Mouse (Mus musculus): ENCODE data around the gene Rpl27.
"Not testable (repeated sequence)": the region's sequence is repeated elsewhere in the genome, so short reads cannot be mapped to it uniquely, and the experiment has no call there.

Gene Rpl27

DNA sequence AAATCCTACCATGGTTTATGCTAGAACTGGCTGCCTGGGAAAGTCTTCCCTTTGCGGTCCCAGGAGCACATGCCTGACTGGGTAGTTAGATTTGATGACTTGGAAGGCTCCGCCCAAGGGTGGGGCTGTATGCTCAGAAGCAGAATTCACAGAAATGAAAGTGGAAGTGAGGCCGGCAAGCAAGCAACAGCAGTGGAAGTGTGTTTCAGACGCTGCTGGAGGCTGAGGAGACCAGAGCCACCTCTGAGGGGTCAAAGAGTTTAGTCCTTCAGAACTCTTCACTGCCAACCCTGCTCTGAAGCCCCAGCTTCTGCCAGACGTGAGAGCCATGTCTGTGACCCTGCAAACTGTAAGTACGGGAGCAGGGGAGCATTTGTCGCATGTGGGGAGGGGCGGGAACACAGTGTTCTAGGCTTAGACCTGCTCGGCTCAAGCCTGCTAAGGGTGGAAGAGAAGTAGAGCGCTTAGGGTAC, 6.2 kb downstream of the Rpl27 start, which contains the start of gene Ifi35:
Gene Ifi35 (plus strand): TSS at position 134 of the 473 bp plus-strand sequence.
- peak; percentile 92 for DNase-seq (ENCODE audit: low spot score)

DNA sequence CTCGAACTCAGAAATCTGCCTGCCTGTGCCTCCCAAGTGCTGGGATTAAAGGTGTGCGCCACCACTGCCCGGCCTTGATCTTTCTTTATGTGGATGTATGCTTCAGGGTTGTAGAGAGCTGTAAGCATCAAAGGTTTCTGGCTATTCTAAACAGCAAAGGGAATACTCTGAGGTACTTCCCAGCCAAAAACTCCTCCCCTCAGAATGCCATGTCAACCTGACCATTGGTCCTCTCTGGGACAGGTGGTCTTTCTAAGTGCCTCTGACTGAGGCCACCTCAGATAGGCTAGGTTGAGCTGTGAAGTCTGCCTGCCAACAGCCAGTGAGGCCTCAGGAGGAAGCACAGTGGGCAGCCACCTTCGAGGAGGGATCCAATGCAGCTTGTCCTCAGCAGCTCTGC, 6.8 kb downstream of the Rpl27 start:
- no peak for DNase-seq (ENCODE audit: low spot score)

GRCm38 (mm10) chr11:101449596-101449995, 7.5 kb downstream of the Rpl27 start:
- DNase-seq (ENCODE audit: low spot score) = not testable (repeated sequence)

- no peak for DNase-seq (ENCODE audit: low spot score)
These were observed 8.3 kb downstream of the Rpl27 start for GRCm38 (mm10) chr11:101450394-101450793.

DNA sequence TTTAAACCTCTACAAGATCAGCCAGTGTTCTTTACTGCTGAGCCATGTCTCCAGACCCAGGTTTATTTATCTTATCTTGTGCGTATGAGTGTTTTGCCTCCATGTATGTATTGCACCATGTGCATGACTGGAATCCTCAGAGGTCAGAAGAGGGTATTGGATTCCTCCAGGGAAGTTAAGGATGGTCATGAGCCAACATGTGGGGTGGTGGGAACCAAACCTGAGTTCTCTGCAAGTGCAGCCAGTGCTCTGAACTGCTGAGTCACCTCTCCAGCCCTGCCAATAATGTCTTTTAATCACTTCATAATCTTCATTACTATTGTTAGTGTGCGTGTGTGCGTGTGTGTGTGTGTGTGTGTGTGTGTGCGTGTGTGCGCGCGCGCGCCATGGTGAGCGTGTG, 9.4 kb downstream of the Rpl27 start:
- DNase-seq (ENCODE audit: low spot score) = no peak

- DNase-seq (ENCODE audit: low spot score) = no peak
These were observed 10.1 kb downstream of the Rpl27 start for GRCm38 (mm10) chr11:101452093-101452774.

DNA sequence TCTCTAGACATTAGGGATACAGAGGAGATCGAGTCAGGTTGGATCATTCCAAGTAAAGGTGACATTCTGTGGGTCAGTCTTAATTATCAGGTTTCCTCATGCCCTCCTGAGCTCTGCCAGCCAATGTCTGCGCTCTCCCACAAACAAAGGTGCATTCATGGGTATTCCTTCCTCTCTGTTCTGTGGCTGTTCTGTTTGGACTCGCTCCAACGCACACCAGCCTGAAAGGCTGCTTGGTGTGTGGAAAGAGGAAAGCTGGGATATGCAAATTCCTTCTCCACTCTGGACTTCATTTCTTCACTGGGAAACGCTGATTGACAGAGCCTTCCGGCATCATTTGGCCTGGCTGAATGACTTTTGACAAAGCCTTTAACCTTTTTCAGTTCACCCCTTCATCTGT, 12.6 kb downstream of the Rpl27 start:
- DNase-seq (ENCODE audit: low spot score) = no peak

DNA sequence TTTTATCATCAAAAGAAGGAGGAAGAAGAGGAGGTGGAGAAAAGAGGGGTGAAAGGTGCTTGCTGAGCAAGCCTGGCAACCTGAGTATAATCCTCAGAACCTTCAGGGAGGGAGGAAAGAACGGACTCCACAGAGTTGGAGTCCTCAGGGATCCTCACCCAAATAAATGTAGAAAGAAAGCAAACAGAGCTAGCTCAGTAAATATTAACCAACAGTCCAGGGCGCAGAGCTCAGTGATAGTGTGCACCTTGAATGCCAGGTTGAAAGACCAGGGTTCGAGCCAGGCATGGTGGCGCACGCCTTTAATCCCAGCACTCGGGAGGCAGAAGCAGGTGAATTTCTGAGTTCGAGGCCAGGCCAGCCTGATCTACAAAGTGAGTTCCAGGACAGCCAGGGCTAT, 13.5 kb downstream of the Rpl27 start:
- no peak for DNase-seq (ENCODE audit: low spot score)

- DNase-seq (ENCODE audit: low spot score) = no peak
These were observed 15.5 kb downstream of the Rpl27 start for GRCm38 (mm10) chr11:101457631-101458030.

- no peak for DNase-seq (ENCODE audit: low spot score)
These were observed 16.1 kb downstream of the Rpl27 start for GRCm38 (mm10) chr11:101458217-101458616.

DNA sequence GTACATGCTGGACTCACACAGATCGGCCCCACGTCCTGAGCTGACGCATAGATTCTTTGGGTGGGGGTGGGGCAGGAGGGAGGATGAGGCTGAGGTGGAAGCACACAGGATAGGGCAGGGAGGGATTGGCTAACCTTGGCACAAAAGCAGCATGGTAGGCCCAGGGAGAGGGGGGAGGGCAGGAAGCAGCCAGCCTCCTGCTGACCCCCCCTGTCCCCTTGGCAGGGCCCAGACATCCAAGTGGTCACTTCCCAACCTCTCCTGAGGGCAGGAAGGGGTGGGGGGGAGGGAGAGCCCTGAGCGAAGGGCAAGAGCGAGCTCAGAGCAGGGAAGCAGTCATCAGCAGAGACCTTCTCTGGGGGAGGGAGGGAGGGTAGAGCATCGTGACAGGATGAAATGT, 17.6 kb downstream of the Rpl27 start:
- DNase-seq (ENCODE audit: low spot score) = no peak

DNA sequence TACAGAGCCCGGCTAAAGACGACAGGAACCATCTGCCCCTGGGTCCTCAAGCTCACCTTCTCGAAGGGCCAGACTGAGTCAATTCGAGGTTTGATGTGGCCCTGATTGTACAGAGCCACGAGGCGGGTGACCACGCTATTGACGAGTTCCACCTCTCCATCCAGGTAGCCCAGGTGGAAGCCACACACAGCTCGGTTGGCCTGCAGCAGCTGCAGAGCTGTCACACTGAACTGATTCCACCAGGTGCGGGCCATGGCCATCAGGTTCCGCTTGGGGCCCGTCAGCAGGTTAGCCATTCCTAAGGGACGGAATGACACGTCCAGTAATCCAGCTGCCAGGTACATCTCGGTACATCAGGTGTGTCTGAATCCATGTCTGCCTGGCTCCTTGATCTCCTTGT, 18.2 kb downstream of the Rpl27 start:
- DNase-seq (ENCODE audit: low spot score) = no peak

DNA sequence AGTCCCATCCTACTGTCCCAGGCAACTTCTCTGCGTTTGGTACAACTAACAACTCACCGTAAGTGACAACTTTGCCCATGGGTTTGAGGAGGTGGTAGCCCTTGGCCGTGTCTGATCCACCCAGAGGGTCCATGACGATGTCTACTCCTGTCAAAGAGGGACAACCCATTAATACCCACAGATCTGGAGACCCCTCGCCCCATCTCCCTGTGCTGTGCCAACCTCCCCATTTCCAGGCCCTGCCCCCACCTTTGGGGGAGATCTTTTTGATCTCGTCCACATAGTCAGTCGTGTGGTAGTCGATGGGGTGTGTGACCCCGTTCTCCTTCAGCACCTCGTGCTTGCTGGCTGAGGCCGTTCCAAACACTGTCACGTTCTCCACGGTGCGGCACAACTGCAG, 20.0 kb downstream of the Rpl27 start:
- no peak for DNase-seq (ENCODE audit: low spot score)

GRCm38 (mm10) chr11:101462583-101463440, 20.7 kb downstream of the Rpl27 start:
- DNase-seq (ENCODE audit: low spot score) = no peak

DNA sequence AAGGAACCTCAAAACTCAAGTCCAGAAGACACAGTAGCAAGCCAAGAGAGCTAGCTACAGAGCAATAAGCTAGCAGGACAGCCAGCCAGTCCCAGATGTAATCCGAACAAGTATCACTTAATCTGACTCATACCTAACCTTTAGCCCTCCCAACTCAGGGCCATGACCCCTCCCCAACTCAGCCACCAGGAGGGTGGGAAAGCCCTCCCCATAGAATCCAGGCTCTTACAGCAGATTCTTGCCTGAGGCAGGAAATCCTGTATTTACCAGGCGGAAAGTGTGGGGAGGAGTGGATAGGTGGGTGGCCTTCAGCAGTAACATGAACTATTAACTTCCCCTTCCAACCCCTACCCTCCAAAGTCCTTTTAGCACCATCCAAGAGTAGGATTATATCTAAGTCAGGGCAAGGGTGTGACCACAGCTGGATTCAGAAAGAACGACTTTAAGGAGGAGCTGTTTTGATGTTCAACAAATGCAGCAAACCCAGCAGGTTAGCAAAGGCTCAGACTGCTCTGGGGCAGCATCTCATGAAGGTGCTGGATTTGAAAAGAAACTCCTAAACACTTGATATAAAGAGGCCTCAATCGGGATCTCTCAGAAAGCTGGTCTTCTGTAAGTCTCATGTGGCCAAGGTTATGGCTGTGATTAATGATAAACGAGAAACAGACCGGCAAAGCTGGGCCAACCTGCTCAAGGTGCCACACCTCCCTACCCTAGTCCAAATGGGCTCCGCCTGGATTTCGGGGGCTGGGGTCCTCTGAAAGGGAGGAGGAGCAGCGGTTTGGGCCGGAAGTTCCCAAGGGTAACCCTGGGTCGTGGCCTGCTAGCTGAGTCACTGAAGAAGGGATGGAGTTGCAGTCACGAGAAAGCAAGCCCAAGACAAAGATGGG, 22.4 kb downstream of the Rpl27 start, which contains the start of gene Rnd2:
Gene Rnd2 (plus strand): TSS at position 789 of the 890 bp plus-strand sequence.
- DNase-seq (ENCODE audit: low spot score) = peak; percentile 64

DNA sequence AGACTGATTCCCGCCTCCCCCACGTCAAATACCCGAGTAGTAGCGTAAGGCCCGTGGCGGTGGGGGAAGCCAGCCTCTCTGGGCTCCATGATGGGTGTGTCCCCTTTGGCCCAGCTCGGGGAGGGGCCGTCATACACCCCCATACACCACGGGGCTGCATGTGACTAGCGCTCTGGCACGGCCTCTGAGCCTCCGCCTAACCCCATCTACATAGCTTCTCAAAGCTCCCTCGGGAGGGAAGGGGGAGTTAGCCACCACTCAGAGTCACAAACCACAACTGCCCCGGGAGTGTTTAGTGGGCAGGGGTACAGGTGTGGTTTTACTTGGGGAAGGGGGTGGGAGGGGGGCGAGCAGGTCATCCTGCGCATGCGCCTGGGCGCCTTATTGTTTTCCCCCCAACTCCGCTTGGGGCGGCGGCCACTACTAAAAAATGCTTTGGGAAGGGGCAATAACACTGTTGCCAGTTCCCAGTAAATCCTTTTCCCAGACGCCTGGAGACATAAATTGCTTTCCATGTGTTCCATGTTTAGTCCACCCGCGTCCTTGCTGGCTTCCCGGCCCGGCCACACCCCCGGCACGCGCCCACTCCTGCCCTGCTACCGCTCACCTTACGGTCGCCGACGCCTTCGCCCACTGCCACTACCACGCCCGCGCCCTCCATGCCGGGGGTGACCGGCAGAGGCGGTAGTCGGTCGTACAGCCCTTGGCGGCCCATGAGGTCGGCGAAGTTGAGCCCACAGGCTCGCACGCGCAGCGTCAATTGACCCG, 23.2 kb downstream of the Rpl27 start:
- DNase-seq (ENCODE audit: low spot score) = peak; percentile 71

DNA sequence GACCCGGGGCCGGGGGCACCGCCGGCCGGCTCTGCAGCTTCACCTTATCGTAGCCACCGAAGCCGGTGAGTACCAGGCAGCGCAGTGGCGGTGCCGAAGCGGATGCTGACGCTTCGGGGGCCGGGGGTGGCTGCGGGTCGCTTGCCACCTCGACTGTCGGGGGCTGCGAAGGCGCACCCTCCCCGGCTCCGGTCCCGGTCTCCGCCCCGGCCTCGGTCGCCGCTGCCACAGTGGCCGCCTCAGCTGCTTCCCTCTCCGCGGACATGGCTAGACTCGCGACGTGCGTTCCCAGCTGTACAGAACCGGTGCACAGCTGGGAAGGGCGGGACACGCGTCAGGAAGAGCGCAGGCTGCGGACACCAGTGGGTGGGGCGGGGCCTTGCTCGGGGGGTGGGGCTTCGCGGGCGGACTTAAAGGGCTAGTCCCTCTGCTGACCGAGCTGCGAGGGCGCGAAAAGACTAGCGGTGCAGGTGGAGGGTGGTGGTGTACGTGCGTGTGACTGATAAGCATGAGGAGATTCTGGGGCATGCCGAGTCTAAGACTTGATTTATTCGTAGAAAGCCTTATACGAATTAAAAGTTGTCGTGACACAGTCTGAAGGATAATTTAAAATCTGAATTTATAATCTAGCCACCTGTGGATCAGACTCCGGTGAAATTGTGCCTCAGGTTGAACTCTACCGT, 23.9 kb downstream of the Rpl27 start, which contains the start of gene Vat1:
Gene Vat1 (minus strand): TSS at position 362 of the 683 bp plus-strand sequence.
- DNase-seq (ENCODE audit: low spot score) = peak; percentile 67

- DNase-seq (ENCODE audit: low spot score) = not testable (repeated sequence)
These were observed 24.5 kb downstream of the Rpl27 start for GRCm38 (mm10) chr11:101466552-101466950.

DNA sequence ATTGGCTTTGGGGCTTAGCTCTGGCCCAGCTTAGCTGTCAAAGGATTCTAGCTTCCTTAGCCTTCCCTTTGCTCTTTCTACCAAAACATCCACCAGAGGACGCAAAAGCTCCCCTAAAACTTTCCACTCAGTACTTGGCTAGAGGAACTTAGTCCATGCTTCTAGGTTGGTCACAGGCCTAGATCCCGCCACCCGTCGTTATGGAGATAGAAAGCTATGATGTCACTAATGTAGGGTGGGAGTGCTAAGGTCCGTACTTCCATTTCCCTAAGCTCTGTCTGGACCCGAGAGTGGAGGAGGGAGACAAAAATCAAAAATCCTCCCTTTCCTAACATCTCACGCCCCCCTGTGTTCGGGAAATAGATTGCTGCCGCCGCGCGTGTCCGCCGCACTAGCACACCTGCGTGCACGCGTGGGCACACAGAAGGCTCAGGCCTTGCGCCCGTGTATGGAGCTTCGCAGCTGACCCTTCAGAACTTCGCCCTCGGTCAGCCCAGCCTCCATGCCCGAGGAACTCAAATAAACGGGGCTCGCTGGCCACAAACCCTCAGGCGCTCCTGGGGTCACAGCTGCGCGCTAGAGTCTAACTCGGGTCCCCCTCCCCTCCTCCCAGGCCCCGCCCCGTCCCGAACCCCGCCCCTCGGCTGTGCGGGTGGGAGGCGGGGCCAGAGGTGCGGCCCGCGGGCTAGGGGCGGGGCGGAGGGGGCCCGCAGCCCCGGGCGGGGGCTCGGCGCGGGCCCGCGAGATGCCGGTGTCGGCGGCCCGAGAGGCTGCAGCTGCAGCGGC, 25.6 kb downstream of the Rpl27 start:
- peak; percentile 84 for DNase-seq (ENCODE audit: low spot score)

DNA sequence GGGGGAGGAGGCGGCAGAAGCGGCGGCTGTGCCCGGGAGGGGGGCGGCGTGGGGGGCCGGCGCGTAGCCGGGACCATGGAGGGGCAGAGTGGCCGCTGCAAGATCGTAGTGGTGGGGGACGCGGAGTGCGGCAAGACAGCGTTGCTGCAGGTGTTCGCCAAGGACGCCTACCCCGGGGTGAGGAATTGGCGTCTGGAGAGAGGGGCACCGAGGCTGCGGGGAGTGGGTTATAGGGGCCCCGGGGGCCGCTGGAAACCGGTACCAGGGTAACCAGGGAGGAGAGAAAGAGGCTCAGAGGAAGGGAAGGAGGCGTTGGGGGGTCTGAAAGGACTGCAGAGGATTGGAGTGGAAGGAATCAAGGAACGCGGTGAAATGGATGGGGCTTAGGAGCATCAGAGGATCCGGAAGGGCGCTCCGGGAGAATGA, 26.2 kb downstream of the Rpl27 start:
- DNase-seq (ENCODE audit: low spot score) = no peak

All from lung, postnatal 25 days (tissue).